Comparison of ENCODE assay signal across 15 mouse cellular contexts in the genomic region with DNA sequence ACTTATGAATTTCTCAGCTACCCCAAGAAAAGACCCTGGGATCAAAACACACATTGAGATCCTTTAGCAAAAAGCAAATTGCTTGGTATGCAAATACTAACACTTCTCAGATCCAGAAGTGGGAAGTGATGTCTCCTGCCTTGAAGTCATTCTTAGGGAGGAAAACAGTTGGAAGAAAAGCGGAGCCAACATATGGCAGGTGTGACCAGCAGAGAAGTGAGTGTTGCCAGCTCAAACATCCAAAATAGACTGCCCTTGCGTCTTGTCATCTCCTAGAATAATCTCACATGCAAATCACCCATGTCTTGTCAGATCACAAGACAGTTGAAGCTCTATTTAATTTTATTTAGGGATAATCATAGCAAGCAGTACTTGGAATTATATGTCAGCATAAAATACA.
A peak's percentile ranks its signal among the peaks of the same experiment; 100 is the strongest.
DNase-seq lines count a peak whose midpoint lies in the region.
"Had no signal": no experiment of that assay in that cellular context is flagged by ENCODE, and none has a peak within 500 bp of the region (broad histone marks: within the 10 kb centered on the region; RNA-seq: fewer than 3 reads in every experiment).

No protein-coding gene starts in this region.

- DNase-seq in right cerebral cortex, adult 18-20 months = peak; percentile 72
- DNase-seq in right cerebral cortex, postnatal 14 days = no peak
- DNase-seq in frontal cortex, adult 2 months (ENCODE audit: extremely low spot score in 1 of 2, low spot score in 1 of 2) = peak; percentile 78 to 81
- DNase-seq in left cerebral cortex, adult 9 months (ENCODE audit: low spot score in 2 of 2) = peak; percentile 57 to 74
- peak; percentile 44 to 80 for DNase-seq in right cerebral cortex, postnatal 36 days (ENCODE audit: low spot score in 2 of 2)
- no peak for DNase-seq in lung, postnatal 14 days
- no peak for DNase-seq in gastrocnemius, postnatal 4 days (ENCODE audit: low spot score in 2 of 2)
- no peak for DNase-seq in MN1 (ENCODE audit: low spot score)
- DNase-seq: adrenal gland, adult 2 months; B cell, adult 2 months; cerebellum, adult 9-10 months; gastrocnemius, postnatal 14 days; heart, adult 2 months; kidney, adult 2 months; liver, postnatal 0 days had no signal

Comparison
In these comparisons a context has a peak if more than half of its experiments do, and no peak if none do; other contexts are left out.
1. DNase-seq: peak in right cerebral cortex, adult 18-20 months (single experiment), frontal cortex, adult 2 months (2 of 2), left cerebral cortex, adult 9 months (2 of 2) and right cerebral cortex, postnatal 36 days (2 of 2); none in right cerebral cortex, postnatal 14 days (single experiment), lung, postnatal 14 days (single experiment), gastrocnemius, postnatal 4 days (0 of 2) and MN1 (single experiment).